Mouse (Mus musculus) heart, embryonic 16.5 days (tissue): ENCODE data around the gene Cd200. TPM values are rescaled to one million over a fixed set of nuclear protein-coding genes. Genes with fewer than 3 reads are reported as not detected.
A peak's percentile ranks its signal among the peaks of the same experiment; 100 is the strongest.

ENCODE experiments used
- ATAC-seq: fragments of 200-750 bp; cut with Nextera tagmentation; replicated peaks from 2 replicates; pipeline ENCODE4 v1.8.0; 2017; ENCODE audit warnings: moderate number of reproducible peaks; ENCODE audit not compliant: insufficient read depth, low FRiP score; ENCODE audit errors: extremely low read depth
- H3K27ac ChIP-seq: fragments of 300-500 bp; sonication (generic); 2 replicates; pipeline ENCODE4 v1.5.1; 2014; ENCODE audit warnings: mild to moderate bottlenecking, low read length, control low read depth, moderate library complexity
- H3K27me3 ChIP-seq: fragments of 300-500 bp; sonication (generic); 2 replicates; pipeline ENCODE4 v1.6.1; 2014; ENCODE audit warnings: low read length, mixed read lengths; ENCODE audit not compliant: control insufficient read depth, insufficient read depth
- H3K36me3 ChIP-seq: fragments of 300-500 bp; sonication (generic); 2 replicates; pipeline ENCODE4 v1.6.1; 2014; ENCODE audit not compliant: control insufficient read depth, insufficient read depth
- H3K4me1 ChIP-seq: fragments of 300-500 bp; sonication (generic); 2 replicates; pipeline ENCODE4 v1.6.1; 2014; ENCODE audit warnings: low read length, mixed read lengths; ENCODE audit not compliant: control insufficient read depth, insufficient read depth
- H3K4me2 ChIP-seq: fragments of 300-500 bp; sonication (generic); 2 replicates; pipeline ENCODE4 v1.6.1; 2014; ENCODE audit warnings: low read depth, mild to moderate bottlenecking, control low read depth, low read length
- H3K4me3 ChIP-seq: fragments of 300-500 bp; sonication (generic); 2 replicates; pipeline ENCODE4 v1.5.1; 2014; ENCODE audit warnings: mild to moderate bottlenecking, control low read depth, low read length
- H3K9ac ChIP-seq: fragments of 300-500 bp; sonication (generic); 2 replicates; pipeline ENCODE4 v1.6.1; 2014; ENCODE audit warnings: low read length, control low read depth
- H3K9me3 ChIP-seq: fragments of 300-500 bp; sonication (generic); replicated peaks from 2 replicates; pipeline ENCODE4 v1.6.1; 2016; ENCODE audit warnings: low read length; ENCODE audit not compliant: control insufficient read depth
- WGBS: fragments of 180-500 bp; shearing (Covaris S2); extraction: QIAGEN DNeasy Blood & Tissue Kit; methylation state at CpG from one replicate; pipeline ENCODE4 v1.1.7; 2014; 5-methylcytosine and 5-hydroxymethylcytosine counted together
- polyA plus RNA-seq: library from polyadenylated mRNA; unstranded; fragments of >200 nt; fragmentation: Nextera tagmentation; extraction: Ambion mirVana; gene quantifications from 2 replicates; pipeline ENCODE4 v1.2.1, GENCODE M21; 2015

The Cd200 gene
- polyA plus RNA-seq, 1 experiment from 2014 or later, result 28.1 TPM

- no peaks in the 10 kb centered on the region for H3K27me3 ChIP-seq
- no peak overlapping the region for H3K4me2 ChIP-seq
- WGBS, result 70% methylated on average over 2 of the region's 2 CpGs
- no peaks in the 10 kb centered on the region for H3K36me3 ChIP-seq
- no peak overlapping the region for H3K27ac ChIP-seq
- H3K9me3 ChIP-seq, result no peaks in the 10 kb centered on the region
- no peak for ATAC-seq
- H3K4me1 ChIP-seq, result no peaks in the 10 kb centered on the region
- no peak overlapping the region for H3K9ac ChIP-seq
- no peak overlapping the region for H3K4me3 ChIP-seq
Observed at GRCm38 (mm10) chr16:45389041-45389440, 19.8 kb downstream of the Cd200 start.

GRCm38 (mm10) chr16:45381811-45382210 lies 27.0 kb downstream of the Cd200 start:
- no peaks in the 10 kb centered on the region for H3K9me3 ChIP-seq
- H3K4me1 ChIP-seq, result no peaks in the 10 kb centered on the region
- H3K27ac ChIP-seq, result no peak overlapping the region
- ATAC-seq, result no peak
- H3K36me3 ChIP-seq, result no peaks in the 10 kb centered on the region
- no peak overlapping the region for H3K4me2 ChIP-seq
- WGBS, result 71% methylated on average over 3 of the region's 3 CpGs
- H3K27me3 ChIP-seq, result no peaks in the 10 kb centered on the region
- no peak overlapping the region for H3K4me3 ChIP-seq
- no peak overlapping the region for H3K9ac ChIP-seq

GRCm38 (mm10) chr16:45378959-45379358 lies 29.9 kb downstream of the Cd200 start:
- Histone ChIP-seq H3K4me1 (no peaks in the 10 kb centered on the region), H3K27me3 (no peaks in the 10 kb centered on the region), H3K4me2 (no peak overlapping the region), H3K4me3 (no peak overlapping the region), H3K27ac (no peak overlapping the region), H3K36me3 (no peaks in the 10 kb centered on the region), H3K9ac (no peak overlapping the region), H3K9me3 (no peaks in the 10 kb centered on the region)
- ATAC-seq, result no peak
- 62% methylated on average over 3 of the region's 3 CpGs for WGBS

GRCm38 (mm10) chr16:45378147-45378943 lies 30.5 kb downstream of the Cd200 start:
- Histone ChIP-seq H3K4me3 (no peak overlapping the region), H3K4me1 (no peaks in the 10 kb centered on the region), H3K27ac (no peak overlapping the region), H3K4me2 (no peak overlapping the region), H3K36me3 (no peaks in the 10 kb centered on the region), H3K9me3 (no peaks in the 10 kb centered on the region), H3K27me3 (no peaks in the 10 kb centered on the region), H3K9ac (no peak overlapping the region)
- ATAC-seq, result no peak
- WGBS, result 68% methylated on average over 5 of the region's 5 CpGs

GRCm38 (mm10) chr16:45377332-45377731 lies 31.5 kb downstream of the Cd200 start:
- WGBS, result 84% methylated on average over 4 of the region's 4 CpGs
- no peak for ATAC-seq
- H3K4me1 ChIP-seq, result no peaks in the 10 kb centered on the region
- H3K27ac ChIP-seq, result no peak overlapping the region
- no peaks in the 10 kb centered on the region for H3K27me3 ChIP-seq
- no peak overlapping the region for H3K9ac ChIP-seq
- H3K9me3 ChIP-seq, result no peaks in the 10 kb centered on the region
- no peaks in the 10 kb centered on the region for H3K36me3 ChIP-seq
- no peak overlapping the region for H3K4me3 ChIP-seq
- no peak overlapping the region for H3K4me2 ChIP-seq

- no peaks in the 10 kb centered on the region for H3K36me3 ChIP-seq
- WGBS, result 52% methylated on average over 2 of the region's 2 CpGs
- H3K4me1 ChIP-seq, result no peaks in the 10 kb centered on the region
- no peak overlapping the region for H3K27ac ChIP-seq
- no peak overlapping the region for H3K4me3 ChIP-seq
- H3K27me3 ChIP-seq, result no peaks in the 10 kb centered on the region
- no peak overlapping the region for H3K4me2 ChIP-seq
- no peaks in the 10 kb centered on the region for H3K9me3 ChIP-seq
- no peak for ATAC-seq
- H3K9ac ChIP-seq, result no peak overlapping the region
Observed at GRCm38 (mm10) chr16:45376812-45377211, 32.0 kb downstream of the Cd200 start.

- Histone ChIP-seq H3K27me3 (no peaks in the 10 kb centered on the region), H3K4me3 (no peak overlapping the region), H3K27ac (peak overlapping the region; percentile 41; the same call in 1 of the 2 replicates), H3K36me3 (no peaks in the 10 kb centered on the region), H3K9ac (no peak overlapping the region), H3K4me2 (no peak overlapping the region), H3K4me1 (no peaks in the 10 kb centered on the region), H3K9me3 (no peaks in the 10 kb centered on the region)
- WGBS, result 66% methylated on average over 4 of the region's 4 CpGs
- ATAC-seq, result no peak
Observed at GRCm38 (mm10) chr16:45376294-45376693, 32.6 kb downstream of the Cd200 start.

GRCm38 (mm10) chr16:45375506-45376225 lies 33.2 kb downstream of the Cd200 start:
- 45% methylated on average over 2 of the region's 2 CpGs for WGBS
- Histone ChIP-seq H3K4me1 (no peaks in the 10 kb centered on the region), H3K9me3 (no peaks in the 10 kb centered on the region), H3K9ac (no peak overlapping the region), H3K36me3 (no peaks in the 10 kb centered on the region), H3K27ac (peak overlapping the region; percentile 41; the same call in 1 of the 2 replicates), H3K4me2 (no peak overlapping the region), H3K4me3 (no peak overlapping the region), H3K27me3 (no peaks in the 10 kb centered on the region)
- ATAC-seq, result no peak

GRCm38 (mm10) chr16:45374074-45374473 lies 34.8 kb downstream of the Cd200 start:
- Histone ChIP-seq H3K4me2 (no peak overlapping the region), H3K36me3 (no peaks in the 10 kb centered on the region), H3K9ac (no peak overlapping the region), H3K4me1 (no peaks in the 10 kb centered on the region), H3K27me3 (no peaks in the 10 kb centered on the region), H3K9me3 (no peaks in the 10 kb centered on the region), H3K27ac (no peak overlapping the region), H3K4me3 (no peak overlapping the region)
- WGBS, result 75% methylated on average over 2 of the region's 2 CpGs
- ATAC-seq, result no peak
